Mouse (Mus musculus) hindbrain, postnatal 0 days (tissue): Measurements from ENCODE around the gene Tmem38b. TPM values are rescaled to one million over a fixed set of nuclear protein-coding genes. Genes with fewer than 3 reads are reported as not detected.
"Not testable (repeated sequence)": the region's sequence is repeated elsewhere in the genome, so short reads cannot be mapped to it uniquely, and the experiment has no call there.

Experiments used
- ATAC-seq: fragments of 200-750 bp; cut with Nextera tagmentation; 2 replicates; pipeline ENCODE4 v1.8.0; 2017; ENCODE audit warnings: mild to moderate bottlenecking, moderate TSS enrichment, moderate library complexity
- DNase-seq: peaks from one replicate; pipeline ENCODE4 v3.0.0-alpha.2; 2015; ENCODE audit warnings: low spot score
- H3K27ac ChIP-seq: fragments of 300-500 bp; sonication (generic); 2 replicates; pipeline ENCODE4 v1.5.1; 2014; ENCODE audit warnings: mild to moderate bottlenecking
- H3K27me3 ChIP-seq: fragments of 300-500 bp; sonication (generic); 2 replicates; pipeline ENCODE4 v1.6.1; 2014; ENCODE audit warnings: low read length, mixed read lengths; ENCODE audit not compliant: insufficient read depth
- H3K36me3 ChIP-seq: fragments of 300-500 bp; sonication (generic); 2 replicates; pipeline ENCODE4 v1.6.1; 2014; ENCODE audit warnings: low read length, mixed read lengths; ENCODE audit not compliant: insufficient read depth
- H3K4me1 ChIP-seq: fragments of 300-500 bp; sonication (generic); 2 replicates; pipeline ENCODE4 v1.6.1; 2014; ENCODE audit warnings: antibody characterized with exemption, low read length, mixed read lengths; ENCODE audit not compliant: insufficient read depth
- H3K4me2 ChIP-seq: fragments of 300-500 bp; sonication (generic); 2 replicates; pipeline ENCODE4 v1.6.1; 2014; ENCODE audit warnings: low read depth, mild to moderate bottlenecking, low read length, moderate library complexity, mixed read lengths
- H3K4me3 ChIP-seq: fragments of 300-500 bp; sonication (generic); 2 replicates; pipeline ENCODE4 v1.5.1; 2014; ENCODE audit warnings: low read length
- H3K9ac ChIP-seq: fragments of 300-500 bp; sonication (generic); replicated peaks from 2 replicates; pipeline ENCODE4 v1.6.1; 2014; ENCODE audit warnings: mild to moderate bottlenecking, low read length, moderate library complexity, mixed read lengths
- H3K9me3 ChIP-seq: fragments of 300-500 bp; sonication (generic); 2 replicates; pipeline ENCODE4 v1.6.1; 2016; ENCODE audit warnings: low read length, mixed read lengths
- CTCF ChIP-seq: IDR thresholded peaks from 2 replicates; pipeline ENCODE4 v1.5.1; 2016; ENCODE audit warnings: antibody characterized with exemption, control low read depth, low read depth
- WGBS: fragments of 180-500 bp; shearing (Covaris S2); extraction: QIAGEN DNeasy Blood & Tissue Kit; methylation state at CpG from one replicate; pipeline ENCODE4 v1.1.7; 2014; 5-methylcytosine and 5-hydroxymethylcytosine counted together
- polyA plus RNA-seq: library from polyadenylated mRNA; unstranded; fragments of >200 nt; fragmentation: Nextera tagmentation; extraction: Ambion mirVana; gene quantifications from 2 replicates; pipeline ENCODE4 v1.2.1, GENCODE M21; 2015
- total RNA-seq: library from RNA; depleted of rRNA; stranded (reverse); fragments of >200 nt; gene quantifications from 2 replicates; pipeline ENCODE4 v1.2.3, GENCODE M21; 2014

Tmem38b gene
- total and polyA plus RNA-seq, 2 experiments from 2014 or later = 3.3 to 6.2 TPM

- ATAC-seq (no peak), DNase-seq (no peak)
- 93% methylated on average over 5 of the region's 5 CpGs for WGBS
- Histone ChIP-seq H3K9ac (no peak overlapping the region), H3K9me3 (no peaks in the 10 kb centered on the region), H3K27me3 (no peaks in the 10 kb centered on the region), H3K4me2 (no peak overlapping the region), H3K27ac (no peak overlapping the region), H3K4me1 (no peaks in the 10 kb centered on the region), H3K36me3 (no peaks in the 10 kb centered on the region), H3K4me3 (no peak overlapping the region)
- TF ChIP-seq CTCF = no peak
Observed at GRCm38 (mm10) chr4:53794257-53794966, 31.4 kb upstream of the Tmem38b start.

DNA sequence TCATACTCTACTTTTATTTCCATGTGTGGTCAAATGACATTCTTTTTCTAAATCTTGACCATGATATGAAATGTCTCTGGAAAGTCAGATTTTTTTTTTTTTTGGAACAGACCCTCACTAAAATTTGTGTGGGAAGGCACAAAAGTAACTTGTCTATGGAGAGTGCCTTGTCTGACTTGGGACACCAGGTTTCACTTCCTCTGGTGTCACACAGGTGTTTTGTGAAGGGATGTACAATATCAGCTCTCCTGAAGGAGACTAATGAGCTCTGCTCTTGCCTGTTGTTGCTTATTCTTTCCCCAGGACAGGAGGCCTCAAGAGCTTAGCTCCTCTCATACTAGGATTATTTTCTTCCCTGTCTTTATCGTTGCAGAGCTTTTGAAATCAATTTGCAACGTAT, 30.8 kb upstream of the Tmem38b start:
- H3K27ac ChIP-seq = no peak overlapping the region
- TF ChIP-seq CTCF = no peak
- no peaks in the 10 kb centered on the region for H3K9me3 ChIP-seq
- DNase-seq (no peak), ATAC-seq (no peak)
- no peaks in the 10 kb centered on the region for H3K36me3 ChIP-seq
- H3K4me2 ChIP-seq = no peak overlapping the region
- no peak overlapping the region for H3K9ac ChIP-seq
- WGBS = 23% methylated on average over 2 of the region's 2 CpGs
- H3K27me3 ChIP-seq = no peaks in the 10 kb centered on the region
- no peaks in the 10 kb centered on the region for H3K4me1 ChIP-seq
- no peak overlapping the region for H3K4me3 ChIP-seq

- no peaks in the 10 kb centered on the region for H3K36me3 ChIP-seq
- no peak overlapping the region for H3K4me3 ChIP-seq
- no peak for TF ChIP-seq CTCF
- no peaks in the 10 kb centered on the region for H3K27me3 ChIP-seq
- H3K4me1 ChIP-seq = no peaks in the 10 kb centered on the region
- H3K9ac ChIP-seq = no peak overlapping the region
- DNase-seq (no peak), ATAC-seq (no peak)
- H3K4me2 ChIP-seq = no peak overlapping the region
- H3K9me3 ChIP-seq = no peaks in the 10 kb centered on the region
- no peak overlapping the region for H3K27ac ChIP-seq
- 96% methylated on average over 2 of the region's 2 CpGs for WGBS
Observed at GRCm38 (mm10) chr4:53795706-53796105, 30.1 kb upstream of the Tmem38b start.

- H3K4me3 ChIP-seq = no peak overlapping the region
- no peaks in the 10 kb centered on the region for H3K4me1 ChIP-seq
- no peaks in the 10 kb centered on the region for H3K36me3 ChIP-seq
- peak overlapping the region; percentile 8; the same call in 1 of the 2 replicates for H3K4me2 ChIP-seq
- DNase-seq (no peak), ATAC-seq (0 out of 2 replicates have a peak, but pooled peaks have one; percentile 43)
- 16% methylated on average over 18 of the region's 18 CpGs for WGBS
- H3K9ac ChIP-seq = no peak overlapping the region
- TF ChIP-seq CTCF = no peak
- H3K27me3 ChIP-seq = no peaks in the 10 kb centered on the region
- H3K9me3 ChIP-seq = no peaks in the 10 kb centered on the region
- H3K27ac ChIP-seq = no peak overlapping the region
Observed at GRCm38 (mm10) chr4:53796865-53797772, 28.7 kb upstream of the Tmem38b start.

DNA sequence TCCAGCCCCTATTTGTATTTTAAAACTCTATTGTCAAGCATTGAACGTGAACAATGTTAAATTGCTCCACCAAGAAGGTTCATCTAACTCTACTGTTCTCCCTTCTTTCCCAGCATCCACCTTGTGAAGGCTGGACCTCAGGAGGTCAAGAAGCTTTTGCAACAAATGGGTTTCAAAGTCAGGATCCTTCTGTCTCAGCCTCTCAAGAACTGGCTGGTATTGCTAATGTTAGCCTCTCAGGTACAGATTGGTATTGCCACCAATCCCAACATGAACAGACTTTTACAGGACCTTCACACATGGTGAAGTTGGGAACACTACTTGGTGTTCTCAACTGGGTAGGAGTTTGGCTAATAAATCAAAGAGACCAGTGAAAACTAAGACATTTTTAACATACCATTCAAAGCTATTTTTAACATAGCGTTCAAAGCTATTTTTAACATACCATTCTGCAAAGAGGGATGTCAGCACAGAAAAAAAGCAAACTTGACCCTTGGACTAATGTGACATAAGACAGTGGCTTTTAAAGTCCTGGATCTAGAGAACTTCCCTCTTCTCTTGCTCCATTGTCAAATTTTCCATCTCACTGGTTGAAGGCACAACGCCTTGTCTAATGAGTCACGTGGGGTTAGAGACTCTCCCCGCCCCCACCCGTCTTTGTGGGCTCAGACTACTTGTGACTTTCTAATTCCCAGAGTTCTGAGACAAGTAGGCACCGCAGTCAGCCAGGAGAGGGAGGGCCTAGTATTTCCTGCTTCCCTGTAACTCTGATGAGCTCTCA, 26.8 kb upstream of the Tmem38b start:
- no peaks in the 10 kb centered on the region for H3K36me3 ChIP-seq
- H3K4me2 ChIP-seq = no peak overlapping the region
- H3K9ac ChIP-seq = no peak overlapping the region
- DNase-seq (no peak), ATAC-seq (no peak)
- H3K4me1 ChIP-seq = no peaks in the 10 kb centered on the region
- WGBS = 54% methylated on average over 7 of the region's 7 CpGs
- no peak overlapping the region for H3K4me3 ChIP-seq
- H3K27me3 ChIP-seq = no peaks in the 10 kb centered on the region
- H3K9me3 ChIP-seq = no peaks in the 10 kb centered on the region
- no peak overlapping the region for H3K27ac ChIP-seq
- no peak for TF ChIP-seq CTCF

GRCm38 (mm10) chr4:53799753-53800152, 26.1 kb upstream of the Tmem38b start:
- Histone ChIP-seq H3K4me1 (no peaks in the 10 kb centered on the region), H3K9me3 (no peaks in the 10 kb centered on the region), H3K27me3 (no peaks in the 10 kb centered on the region), H3K27ac (no peak overlapping the region), H3K4me3 (no peak overlapping the region), H3K4me2 (no peak overlapping the region), H3K36me3 (no peaks in the 10 kb centered on the region), H3K9ac (no peak overlapping the region)
- 44% methylated on average over 1 of the region's 1 CpGs for WGBS
- DNase-seq (no peak), ATAC-seq (no peak)
- no peak for TF ChIP-seq CTCF

- H3K27ac ChIP-seq, H3K36me3 ChIP-seq, H3K4me1 ChIP-seq, H3K27me3 ChIP-seq, H3K4me3 ChIP-seq, H3K9me3 ChIP-seq, H3K4me2 ChIP-seq, H3K9ac ChIP-seq, DNase-seq, ATAC-seq: not testable (repeated sequence)
- WGBS = 94% methylated on average over 7 of the region's 8 CpGs
Observed at GRCm38 (mm10) chr4:53803674-53804073, 22.2 kb upstream of the Tmem38b start.

DNA sequence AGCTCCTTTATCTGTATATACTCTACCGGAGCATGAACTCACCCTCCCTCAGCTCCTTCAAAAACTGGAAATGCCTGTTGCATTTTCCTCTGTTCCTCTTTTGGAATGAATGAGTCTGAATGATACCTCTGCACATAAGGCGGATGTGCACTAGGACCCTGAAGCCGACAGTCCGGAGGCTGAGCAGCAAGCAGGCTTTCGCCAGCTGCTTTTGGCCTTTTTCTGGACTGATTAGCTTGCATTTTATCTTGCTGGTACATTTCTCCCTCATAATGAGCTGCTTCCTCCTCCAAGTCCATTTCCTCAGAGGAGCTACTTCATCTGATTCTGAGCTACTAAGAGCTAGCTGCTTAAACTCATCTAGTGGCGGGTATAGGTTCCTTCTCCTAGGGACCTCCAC, 19.4 kb upstream of the Tmem38b start:
- not testable (repeated sequence) for H3K36me3 ChIP-seq, H3K27ac ChIP-seq, H3K4me2 ChIP-seq, H3K27me3 ChIP-seq, H3K9me3 ChIP-seq, H3K9ac ChIP-seq, H3K4me3 ChIP-seq, H3K4me1 ChIP-seq, ATAC-seq, DNase-seq
- WGBS = 86% methylated on average over 6 of the region's 6 CpGs
